Mouse (Mus musculus): Measurements from ENCODE around the gene S100a16.

Gene S100a16

GRCm38 (mm10) chr3:90582556-90582955 lies 45.5 kb downstream of the S100a16 start:
- in situ Hi-C loops (cut with MboI, MseI), result loop anchor here in 1 of 2 experiments (5.0 kb wide), 1 partner anchor 35 kb away; no protein-coding TSS in a partner anchor

DNA sequence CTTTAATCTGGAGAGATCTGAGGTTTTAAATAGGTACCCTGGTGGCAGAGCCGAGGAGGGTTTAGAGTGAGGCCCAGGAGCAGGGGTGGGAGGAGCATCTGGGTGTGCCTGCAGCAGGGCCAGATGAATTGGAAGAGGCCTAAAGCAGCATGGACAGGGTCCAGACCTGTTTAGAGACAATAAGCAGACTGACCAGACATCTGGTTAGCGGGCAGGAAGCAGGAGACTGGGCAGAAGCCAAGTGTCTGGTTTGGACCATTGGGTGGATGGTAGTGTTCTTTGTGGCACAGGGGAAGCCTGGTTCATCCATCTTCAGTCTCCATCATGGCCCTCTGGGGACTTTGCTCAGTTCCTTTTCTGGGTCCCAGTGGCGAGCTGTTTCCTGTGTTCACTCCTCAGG lies 46.8 kb downstream of the S100a16 start:
- in situ Hi-C loops (cut with MboI, MseI), result loop anchor here in 1 of 2 experiments (5.0 kb wide), 1 partner anchor 33 kb away; no protein-coding TSS in a partner anchor

DNA sequence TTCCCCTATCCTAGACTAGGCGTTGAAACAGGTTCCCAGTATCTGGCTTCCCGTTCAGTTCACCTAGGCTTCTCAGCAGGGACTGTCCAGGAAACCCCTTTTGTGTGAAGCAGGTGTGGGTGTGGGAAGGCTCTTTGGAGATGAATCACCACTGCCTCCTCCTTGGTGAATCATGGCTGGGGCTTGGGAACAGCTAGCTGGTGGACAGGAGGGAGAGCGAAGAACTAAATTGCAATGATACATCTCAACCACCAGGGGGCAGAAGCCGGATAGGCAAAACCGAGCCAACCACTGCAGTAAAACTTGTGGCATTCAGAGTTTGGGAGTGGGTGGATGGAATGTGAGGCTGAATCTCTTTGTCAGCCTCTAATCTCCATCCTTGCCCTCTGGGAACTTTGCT lies 48.5 kb downstream of the S100a16 start:
- in situ Hi-C loops (cut with MboI, MseI), result loop anchor here in 1 of 2 experiments (5.0 kb wide), 1 partner anchor 93 kb away; the partner anchor contains the start of gene Snapin

DNA sequence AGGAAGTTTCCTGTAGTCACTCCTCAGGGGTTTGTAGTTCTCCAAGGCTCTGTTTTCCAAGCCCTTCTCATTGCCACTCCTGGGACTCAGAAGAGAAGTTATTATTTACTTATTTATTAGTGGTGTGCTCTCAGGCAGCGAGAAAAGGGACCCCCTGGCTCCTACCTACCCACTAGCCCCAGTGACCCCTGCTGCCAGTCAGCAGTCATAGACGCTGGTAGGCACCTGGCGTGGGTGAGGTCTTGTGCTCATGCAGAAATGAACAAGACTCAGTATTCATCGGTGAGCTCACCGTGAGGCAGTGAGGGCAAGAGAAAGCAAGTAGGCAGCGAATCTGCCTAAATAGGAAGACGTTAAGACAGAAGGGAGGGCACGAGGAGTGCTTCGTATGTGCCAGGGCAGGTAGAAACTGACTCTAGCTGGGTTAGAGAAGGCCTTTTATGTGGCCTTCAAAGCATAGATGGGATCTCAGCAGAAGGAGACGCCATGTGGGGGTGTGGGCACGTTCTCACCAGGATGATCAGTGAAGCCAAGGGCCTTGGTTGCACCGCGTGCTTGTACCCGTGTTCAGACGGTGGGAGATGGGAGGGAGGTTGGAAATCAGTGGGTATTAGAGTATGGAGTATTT lies 49.1 kb downstream of the S100a16 start:
- in situ Hi-C loops (cut with MboI, MseI), result loop anchor here in 1 of 2 experiments (5.0 kb wide), 1 partner anchor 94 kb away; the partner anchor contains the start of gene Snapin

DNA sequence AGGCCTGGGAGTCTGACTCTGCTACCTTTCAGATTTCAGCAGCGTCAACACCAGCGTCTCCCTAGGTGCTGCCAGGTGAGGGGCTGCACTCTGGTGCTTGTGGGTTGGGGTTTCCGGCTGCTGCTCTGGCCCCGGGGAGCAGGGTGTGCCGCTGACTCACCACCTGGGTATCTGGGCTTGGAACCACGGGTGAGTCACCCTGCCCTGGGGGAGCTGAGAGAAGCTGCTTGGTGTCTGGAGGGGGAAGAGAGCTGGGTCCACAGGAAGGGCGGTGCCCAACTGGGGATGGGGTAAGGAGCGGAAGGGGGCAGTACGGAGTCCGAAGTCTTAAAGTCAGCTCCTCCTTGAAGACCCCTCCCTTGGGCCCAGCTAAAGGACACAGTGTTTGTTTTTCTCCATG lies 49.9 kb downstream of the S100a16 start:
- in situ Hi-C loops (cut with MboI, MseI), result loop anchor here in 1 of 2 experiments (5.0 kb wide), 1 partner anchor 95 kb away; the partner anchor contains the start of gene Snapin

DNA sequence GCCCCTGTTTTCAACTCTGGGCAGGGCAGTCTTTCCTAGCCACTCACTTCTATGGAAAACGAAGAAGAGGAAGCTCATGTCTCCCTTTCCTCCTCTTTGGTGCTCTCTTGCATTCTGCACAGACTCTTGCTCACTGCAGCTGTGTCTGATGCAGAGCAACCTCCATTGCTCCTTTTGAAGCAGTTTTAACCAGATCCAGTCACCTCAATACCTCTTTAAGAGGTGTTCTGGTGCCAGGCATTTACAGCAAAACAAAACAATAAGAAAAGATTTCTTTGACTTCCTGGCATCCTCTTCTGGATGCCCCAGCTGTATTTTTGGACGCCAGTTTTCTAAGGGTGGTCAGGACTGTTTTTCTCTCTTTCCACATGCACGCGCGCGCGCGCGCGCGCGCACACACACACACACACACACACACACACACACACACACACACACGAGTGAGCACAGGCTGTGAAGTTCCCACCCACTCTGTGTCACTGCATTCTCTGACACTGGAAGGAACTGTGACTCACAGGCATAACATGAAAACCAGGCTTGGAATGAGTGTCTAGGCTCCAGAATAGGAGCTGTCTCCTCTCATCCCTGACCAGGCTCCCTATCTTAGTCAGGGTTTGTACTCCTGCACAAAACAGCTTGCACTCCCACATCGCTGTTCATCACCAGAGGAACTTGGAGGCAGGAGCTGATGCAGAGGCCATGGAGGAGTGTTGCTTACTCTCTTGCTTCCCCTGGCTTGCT lies 50.5 kb downstream of the S100a16 start:
- in situ Hi-C loops (cut with MboI, MseI), result loop anchor here in 1 of 2 experiments (5.0 kb wide), 1 partner anchor 95 kb away; the partner anchor contains the start of gene Snapin

DNA sequence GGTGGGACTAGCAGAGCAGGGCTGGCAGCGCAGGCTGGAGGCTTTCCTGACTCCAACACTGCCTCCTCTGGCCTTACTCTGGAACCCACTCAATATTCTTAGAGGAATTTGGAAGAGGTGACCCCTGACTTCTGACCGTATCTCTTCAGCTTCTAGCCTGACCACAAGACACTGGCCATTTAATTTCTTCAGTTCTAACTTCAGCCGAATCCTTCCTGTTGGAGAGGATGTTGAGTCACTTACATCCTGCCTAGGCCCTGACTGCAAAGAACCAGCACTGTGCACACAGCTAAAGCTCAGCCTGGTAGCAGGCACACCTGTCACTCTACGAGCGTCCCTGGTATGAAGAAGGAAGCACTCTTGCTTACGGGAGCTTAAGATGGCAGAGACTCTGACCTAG lies 52.3 kb downstream of the S100a16 start:
- in situ Hi-C loops (cut with MboI, MseI), result loop anchor here in 1 of 2 experiments (5.0 kb wide), 1 partner anchor 97 kb away; the partner anchor contains the start of gene Snapin

GRCm38 (mm10) chr3:90589947-90590346 lies 52.9 kb downstream of the S100a16 start, which contains the start of gene S100a2:
Gene S100a2 (plus strand): TSS chr3:90590247.
- in situ Hi-C loops (cut with MboI, MseI), result loop anchor here in 1 of 2 experiments (5.0 kb wide), 1 partner anchor 98 kb away; the partner anchor contains the start of gene Snapin

Measured in T-helper 17 cell (primary cell).